ENCODE assay signal across 11 mouse cellular contexts in genomic region chr15:99096061-99096793, GRCm38 (mm10). TPM values are rescaled to one million over a fixed set of nuclear protein-coding genes. Genes with fewer than 3 reads are reported as not detected.
DNase-seq lines count a peak whose midpoint lies in the region; ATAC-seq and TF ChIP-seq lines count a peak whose summit lies in the region.
"Had no signal": no experiment of that assay in that cellular context is flagged by ENCODE, and none has a peak within 500 bp of the region (broad histone marks: within the 10 kb centered on the region; RNA-seq: fewer than 3 reads in every experiment).

No protein-coding gene starts in this region.

- TF ChIP-seq CTCF in liver, adult 2 months (IDR thresholded peaks at IDR 0.05; ENCODE audit: low read depth, low read length): no peak

- H3K36me3 ChIP-seq in liver, adult 2 months (ENCODE audit: control insufficient read depth, insufficient read depth, low read length): peaks cover 4% of the 10 kb centered on the region; the same call in 1 of the 2 replicates
- no peaks in the 10 kb centered on the region for H3K36me3 ChIP-seq in forebrain, embryonic 14.5 days (ENCODE audit: control insufficient read depth, insufficient read depth, low read length)
- H3K36me3 ChIP-seq in limb, embryonic 10.5 days: no peaks in the 10 kb centered on the region
- no peaks in the 10 kb centered on the region for H3K36me3 ChIP-seq in neural tube, embryonic 13.5 days

- peak overlapping the region; percentile 67 for H3K4me3 ChIP-seq in liver, adult 2 months (ENCODE audit: insufficient read depth, low read depth, low read length)
- peak overlapping the region; percentile 37 for H3K4me3 ChIP-seq in forebrain, embryonic 14.5 days (ENCODE audit: low read depth, low read length)
- peak overlapping the region; percentile 51 for H3K4me3 ChIP-seq in limb, embryonic 10.5 days
- peak overlapping the region; percentile 37 for H3K4me3 ChIP-seq in neural tube, embryonic 13.5 days

- H3K27me3 ChIP-seq in liver, adult 2 months (ENCODE audit: control insufficient read depth, insufficient read depth, low read length): no peaks in the 10 kb centered on the region
- peaks cover 54% of the 10 kb centered on the region for H3K27me3 ChIP-seq in forebrain, embryonic 14.5 days (replicated peaks; ENCODE audit: control insufficient read depth, insufficient read depth, low read length)
- H3K27me3 ChIP-seq in limb, embryonic 10.5 days (ENCODE audit: low read depth, poor library complexity, severe bottlenecking): peaks cover 96% of the 10 kb centered on the region
- H3K27me3 ChIP-seq in neural tube, embryonic 13.5 days: peaks cover 89% of the 10 kb centered on the region

- peaks cover 2% of the 10 kb centered on the region; the same call in 1 of the 2 replicates for H3K79me2 ChIP-seq in liver, adult 2 months (ENCODE audit: control insufficient read depth, insufficient read depth, low read length)

- H3K4me2 ChIP-seq in forebrain, embryonic 14.5 days (ENCODE audit: low read length): peak overlapping the region; percentile 69
- H3K4me2 ChIP-seq in neural tube, embryonic 13.5 days: peak overlapping the region; percentile 71

- H3K27ac ChIP-seq in liver, adult 2 months (replicated peaks; ENCODE audit: insufficient read depth, low read depth, low read length): peak overlapping the region; percentile 93
- no peak overlapping the region for H3K27ac ChIP-seq in forebrain, embryonic 14.5 days (ENCODE audit: low read depth, low read length)
- H3K27ac ChIP-seq in limb, embryonic 10.5 days: no peak overlapping the region
- no peak overlapping the region for H3K27ac ChIP-seq in neural tube, embryonic 13.5 days (replicated peaks)

- no peak for ATAC-seq in forebrain, embryonic 14.5 days
- no peak for ATAC-seq in neural tube, embryonic 13.5 days (ENCODE audit: low read depth)

- DNase-seq in liver, adult 2 months (ENCODE audit: extremely low read depth, low read depth, low spot score): peak; percentile 89
- DNase-seq in liver: no peak
- DNase-seq in forebrain, embryonic 14.5 days (ENCODE audit: low spot score): no peak
- DNase-seq in limb, embryonic 10.5 days (ENCODE audit: low spot score): no peak
- DNase-seq in frontal cortex, postnatal 25 days (ENCODE audit: low spot score in 2 of 2): no peak
- DNase-seq in left cerebral cortex, adult 18-20 months (ENCODE audit: low spot score in 2 of 2): no peak
- DNase-seq in heart, postnatal 4 days: no peak

- WGBS in liver, adult 2 months: 12% methylated on average over 24 of the region's 24 CpGs
- WGBS in forebrain, embryonic 14.5 days: 7% methylated on average over 24 of the region's 24 CpGs
- 2% methylated on average over 24 of the region's 24 CpGs for WGBS in limb, embryonic 10.5 days
- WGBS in neural tube, embryonic 13.5 days: 2% methylated on average over 24 of the region's 24 CpGs

- H3K9me3 ChIP-seq in forebrain, embryonic 14.5 days (replicated peaks; ENCODE audit: control insufficient read depth, low read length): no peaks in the 10 kb centered on the region
- no peaks in the 10 kb centered on the region for H3K9me3 ChIP-seq in limb, embryonic 10.5 days (replicated peaks)
- H3K9me3 ChIP-seq in neural tube, embryonic 13.5 days: no peaks in the 10 kb centered on the region

- TF ChIP-seq POLR2A in liver, adult 2 months (IDR thresholded peaks at IDR 0.05; ENCODE audit: extremely low read depth, insufficient read depth, low read length): peak; percentile 41; the same call in 1 of the 2 replicates

- peak overlapping the region; percentile 94 for H3K9ac ChIP-seq in liver, adult 2 months (ENCODE audit: low read depth, low read length)
- H3K9ac ChIP-seq in forebrain, embryonic 14.5 days (ENCODE audit: low read length): peak overlapping the region; percentile 54
- peak overlapping the region; percentile 65 for H3K9ac ChIP-seq in neural tube, embryonic 13.5 days

- H3K4me1 ChIP-seq in liver, adult 2 months (ENCODE audit: control insufficient read depth, insufficient read depth, low read length): peaks cover 25% of the 10 kb centered on the region
- peaks cover 37% of the 10 kb centered on the region for H3K4me1 ChIP-seq in forebrain, embryonic 14.5 days (ENCODE audit: control insufficient read depth, insufficient read depth, low read length)
- H3K4me1 ChIP-seq in limb, embryonic 10.5 days: peaks cover 59% of the 10 kb centered on the region
- peaks cover 66% of the 10 kb centered on the region for H3K4me1 ChIP-seq in neural tube, embryonic 13.5 days (replicated peaks)

RNA-seq across cellular contexts. Expression of gene Dnajc22, which starts 3.3 kb away (rescaled TPM):
- 146 and 151 TPM in 2 replicates for total RNA-seq in liver, adult 2 months (2014; rRNA removed)
- polyA plus RNA-seq in liver, adult 2 months (2012; rRNA removed): 119 and 120 TPM in 2 replicates
- polyA plus RNA-seq in forebrain, embryonic 14.5 days (2014; fragmentation: Nextera tagmentation; extraction: Ambion mirVana): 0.14 and 0.36 TPM in 2 replicates
- 1.4 and 2.1 TPM in 2 replicates for polyA plus RNA-seq in limb, embryonic 10.5 days (2016; fragmentation: Nextera tagmentation; extraction: Ambion mirVana)
- 0.25 and 0.49 TPM in 2 replicates for polyA plus RNA-seq in neural tube, embryonic 13.5 days (2015; fragmentation: Nextera tagmentation; extraction: Ambion mirVana)
- not detected for total RNA-seq in left cerebral cortex, adult 18-20 months (2021)
- total RNA-seq in heart, postnatal 4 days (2021): 1 to 10 TPM in 1 of 2 experiments, under 1 TPM in 1; 0.79 to 1.2 TPM
- total RNA-seq: neutrophil, adult 5-6 weeks had no signal

RNA-seq across cellular contexts. Expression of gene C1ql4, which starts 8.6 kb away (rescaled TPM):
- total RNA-seq in liver, adult 2 months (2014; rRNA removed): not detected in 2 replicates
- 0.10 and 0.11 TPM in 2 replicates for polyA plus RNA-seq in liver, adult 2 months (2012; rRNA removed)
- not detected in 2 replicates for polyA plus RNA-seq in forebrain, embryonic 14.5 days (2014; fragmentation: Nextera tagmentation; extraction: Ambion mirVana)
- polyA plus RNA-seq in limb, embryonic 10.5 days (2016; fragmentation: Nextera tagmentation; extraction: Ambion mirVana): 0.15 and 0.23 TPM in 2 replicates
- 2.7 and 3.5 TPM in 2 replicates for polyA plus RNA-seq in neural tube, embryonic 13.5 days (2015; fragmentation: Nextera tagmentation; extraction: Ambion mirVana)
- total RNA-seq in left cerebral cortex, adult 18-20 months (2021): not detected
- under 1 TPM in 1 of 2 experiments, not detected in 1; 0.19 TPM for total RNA-seq in heart, postnatal 4 days (2021)
- total RNA-seq: neutrophil, adult 5-6 weeks had no signal
- polyA plus RNA-seq: large intestine, adult 2 months; urinary bladder, adult 2 months had no signal

RNA-seq across cellular contexts. Expression of gene Troap, which starts 21.9 kb away (rescaled TPM):
- 0.34 TPM in 1 of 2 replicates, not detected in the other for total RNA-seq in liver, adult 2 months (2014; rRNA removed)
- polyA plus RNA-seq in liver, adult 2 months (2012; rRNA removed): not detected in 2 replicates
- 11.0 and 13.6 TPM in 2 replicates for polyA plus RNA-seq in forebrain, embryonic 14.5 days (2014; fragmentation: Nextera tagmentation; extraction: Ambion mirVana)
- polyA plus RNA-seq in limb, embryonic 10.5 days (2016; fragmentation: Nextera tagmentation; extraction: Ambion mirVana): 54.8 and 56.2 TPM in 2 replicates
- 6.3 and 6.9 TPM in 2 replicates for polyA plus RNA-seq in neural tube, embryonic 13.5 days (2015; fragmentation: Nextera tagmentation; extraction: Ambion mirVana)
- total RNA-seq in left cerebral cortex, adult 18-20 months (2021): not detected
- total RNA-seq in heart, postnatal 4 days (2021): 10 to 100 TPM; 17.8 to 18.7 TPM

RNA-seq across cellular contexts. Expression of gene Spats2, which starts 29.5 kb away (rescaled TPM):
- total RNA-seq in liver, adult 2 months (2014; rRNA removed): 2.7 and 3.2 TPM in 2 replicates
- polyA plus RNA-seq in liver, adult 2 months (2012; rRNA removed): 2.5 and 2.9 TPM in 2 replicates
- 38.6 and 39.0 TPM in 2 replicates for polyA plus RNA-seq in forebrain, embryonic 14.5 days (2014; fragmentation: Nextera tagmentation; extraction: Ambion mirVana)
- 60.5 and 64.1 TPM in 2 replicates for polyA plus RNA-seq in limb, embryonic 10.5 days (2016; fragmentation: Nextera tagmentation; extraction: Ambion mirVana)
- 44.4 and 48.9 TPM in 2 replicates for polyA plus RNA-seq in neural tube, embryonic 13.5 days (2015; fragmentation: Nextera tagmentation; extraction: Ambion mirVana)
- 10 to 100 TPM; 32.5 to 33.5 TPM for total RNA-seq in left cerebral cortex, adult 18-20 months (2021)
- total RNA-seq in heart, postnatal 4 days (2021): 10 to 100 TPM; 24.8 to 28.3 TPM
- total RNA-seq: neutrophil, adult 5-6 weeks had no signal

RNA-seq across cellular contexts. Expression of gene Prph, which starts 41.3 kb away (rescaled TPM):
- total RNA-seq in liver, adult 2 months (2014; rRNA removed): 0.07 and 0.09 TPM in 2 replicates
- polyA plus RNA-seq in liver, adult 2 months (2012; rRNA removed): 0.09 and 0.39 TPM in 2 replicates
- 0.84 and 1.0 TPM in 2 replicates for polyA plus RNA-seq in forebrain, embryonic 14.5 days (2014; fragmentation: Nextera tagmentation; extraction: Ambion mirVana)
- polyA plus RNA-seq in limb, embryonic 10.5 days (2016; fragmentation: Nextera tagmentation; extraction: Ambion mirVana): 0.16 TPM in 1 of 2 replicates, not detected in the other
- 268 and 371 TPM in 2 replicates for polyA plus RNA-seq in neural tube, embryonic 13.5 days (2015; fragmentation: Nextera tagmentation; extraction: Ambion mirVana)
- total RNA-seq in left cerebral cortex, adult 18-20 months (2021): 1 to 10 TPM in 1 of 2 experiments, under 1 TPM in 1; 0.77 to 2.6 TPM
- 1 to 10 TPM in 1 of 2 experiments, under 1 TPM in 1; 0.60 to 1.3 TPM for total RNA-seq in heart, postnatal 4 days (2021)
- total RNA-seq: neutrophil, adult 5-6 weeks had no signal

Comparison
In these comparisons a context has a peak if more than half of its experiments do, and no peak if none do; other contexts are left out.
1. RNA of gene Dnajc22, which starts 3.3 kb away (polyA plus RNA-seq): 119 to 120 TPM in liver, adult 2 months; 1.4 to 2.1 TPM in limb, embryonic 10.5 days, 0.25 to 0.49 TPM in neural tube, embryonic 13.5 days and 0.14 to 0.36 TPM in forebrain, embryonic 14.5 days; every median in the first group is over 10 times any median in the second.
2. Peak in every context shown above with its lines, with median percentiles within 50 percentile points of each other: H3K4me3 ChIP-seq and H3K9ac ChIP-seq.